Mouse (Mus musculus): ENCODE data around the gene Myh9. TPM values are rescaled to one million over a fixed set of nuclear protein-coding genes. Genes with fewer than 3 reads are reported as not detected.
A peak's percentile ranks its signal among the peaks of the same experiment; 100 is the strongest.

The Myh9 gene
- total and polyA plus RNA-seq, 2 experiments from 2014 or later: 9.1 to 33.6 TPM

DNA sequence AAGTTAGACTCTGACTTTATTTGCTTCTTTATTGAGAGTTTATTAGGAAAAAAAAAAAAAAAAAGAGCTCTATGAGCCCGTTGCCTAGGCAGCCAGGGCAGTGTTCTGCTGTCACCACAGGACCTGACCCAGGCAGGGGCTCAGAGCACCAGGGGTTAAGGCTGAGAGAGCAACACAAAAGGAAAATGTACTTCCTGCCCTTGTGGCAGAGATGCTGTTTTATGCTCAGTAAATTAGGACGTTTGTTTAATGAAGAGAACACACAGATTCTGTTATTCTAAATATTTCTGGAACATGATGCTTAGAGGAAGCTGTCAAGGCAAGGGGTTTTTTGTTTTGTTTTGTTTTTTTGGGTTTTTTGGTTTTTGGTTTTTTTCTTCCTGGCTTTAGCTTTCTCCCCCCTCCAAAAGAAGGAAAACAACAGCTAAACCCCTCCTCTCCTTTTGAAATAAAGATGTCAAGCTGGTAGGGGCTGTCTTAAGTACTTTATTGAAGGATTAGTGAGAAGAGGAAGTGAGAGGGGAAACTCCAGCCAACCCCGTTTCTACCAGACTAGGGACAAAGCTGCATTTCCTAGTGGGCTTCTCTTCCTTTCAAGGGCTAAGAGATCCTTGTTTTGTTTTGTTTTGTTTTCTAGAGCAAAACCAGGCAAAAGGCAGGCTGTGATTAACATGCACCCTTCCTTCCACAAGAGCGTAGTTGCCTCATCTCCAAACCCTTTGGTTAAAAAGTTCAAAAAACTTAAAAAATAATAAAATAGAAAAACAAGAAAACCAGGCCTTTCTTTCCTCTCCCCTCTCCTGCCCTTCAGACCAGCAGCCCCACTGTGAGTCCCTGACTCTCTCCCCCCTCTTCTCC is 3.2 kb downstream of the Myh9 start:
- TF ChIP-seq CTCF (IDR thresholded peaks at IDR 0.05; ENCODE audit: low read depth): no peak
- Histone ChIP-seq H3K9me3 (ENCODE audit: low read length) (no peaks in the 10 kb centered on the region), H3K27ac (0 out of 2 replicates have a peak overlapping the region, but pooled peaks have one; percentile 0), H3K27me3 (ENCODE audit: insufficient read depth, low read length) (no peaks in the 10 kb centered on the region), H3K4me3 (ENCODE audit: low read length) (no peak overlapping the region), H3K4me2 (ENCODE audit: low read depth, low read length) (peak overlapping the region; percentile 99), H3K4me1 (ENCODE audit: insufficient read depth, low read length) (peaks cover 11% of the 10 kb centered on the region; the same call in 1 of the 2 replicates), H3K36me3 (ENCODE audit: insufficient read depth, low read length) (no peaks in the 10 kb centered on the region), H3K9ac (replicated peaks; ENCODE audit: low read length) (no peak overlapping the region)
- 31% methylated on average over 4 of the region's 4 CpGs for WGBS
- ATAC-seq (no peak), DNase-seq (ENCODE audit: low spot score) (no peak)

DNA sequence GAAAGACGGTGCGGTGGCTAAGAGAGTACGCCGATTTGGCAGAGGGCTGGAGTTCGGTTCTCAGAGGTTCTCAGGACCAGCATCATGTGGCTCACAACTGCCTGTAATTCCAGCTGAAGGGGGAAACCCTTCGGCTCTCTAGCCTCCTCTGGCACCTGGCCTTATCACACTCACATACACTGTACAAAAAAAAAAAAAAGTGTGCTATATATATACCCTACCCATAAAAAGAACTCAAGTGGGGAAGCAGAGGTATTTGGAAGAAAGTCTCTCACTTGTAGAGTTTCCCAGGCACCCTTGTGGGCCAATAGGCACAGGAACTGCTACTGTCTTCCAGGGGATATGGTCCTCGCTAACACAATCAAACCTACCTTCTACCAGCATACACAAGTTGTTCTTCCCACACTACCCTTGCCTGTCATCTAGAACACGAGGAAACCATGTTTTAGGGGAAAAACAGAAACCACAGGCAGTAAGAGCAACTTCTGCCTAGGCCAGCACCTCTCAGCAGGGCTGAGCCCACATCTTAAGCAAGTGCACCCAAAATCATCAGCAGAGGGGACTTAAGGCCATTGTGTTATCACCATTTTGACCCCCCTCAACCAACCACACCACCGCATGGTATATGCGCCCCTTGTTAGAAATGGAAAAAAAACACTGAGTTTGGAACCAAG is 4.4 kb downstream of the Myh9 start:
- ATAC-seq (no peak), DNase-seq (ENCODE audit: low spot score) (no peak)
- H3K27ac ChIP-seq: no peak overlapping the region
- peaks cover 11% of the 10 kb centered on the region; the same call in 1 of the 2 replicates for H3K4me1 ChIP-seq (ENCODE audit: insufficient read depth, low read length)
- H3K4me2 ChIP-seq (ENCODE audit: low read depth, low read length): no peak overlapping the region
- H3K36me3 ChIP-seq (ENCODE audit: insufficient read depth, low read length): no peaks in the 10 kb centered on the region
- no peak overlapping the region for H3K4me3 ChIP-seq (ENCODE audit: low read length)
- H3K27me3 ChIP-seq (ENCODE audit: insufficient read depth, low read length): no peaks in the 10 kb centered on the region
- TF ChIP-seq CTCF (IDR thresholded peaks at IDR 0.05; ENCODE audit: low read depth): no peak
- no peak overlapping the region for H3K9ac ChIP-seq (replicated peaks; ENCODE audit: low read length)
- H3K9me3 ChIP-seq (ENCODE audit: low read length): no peaks in the 10 kb centered on the region
- 82% methylated on average over 10 of the region's 10 CpGs for WGBS

DNA sequence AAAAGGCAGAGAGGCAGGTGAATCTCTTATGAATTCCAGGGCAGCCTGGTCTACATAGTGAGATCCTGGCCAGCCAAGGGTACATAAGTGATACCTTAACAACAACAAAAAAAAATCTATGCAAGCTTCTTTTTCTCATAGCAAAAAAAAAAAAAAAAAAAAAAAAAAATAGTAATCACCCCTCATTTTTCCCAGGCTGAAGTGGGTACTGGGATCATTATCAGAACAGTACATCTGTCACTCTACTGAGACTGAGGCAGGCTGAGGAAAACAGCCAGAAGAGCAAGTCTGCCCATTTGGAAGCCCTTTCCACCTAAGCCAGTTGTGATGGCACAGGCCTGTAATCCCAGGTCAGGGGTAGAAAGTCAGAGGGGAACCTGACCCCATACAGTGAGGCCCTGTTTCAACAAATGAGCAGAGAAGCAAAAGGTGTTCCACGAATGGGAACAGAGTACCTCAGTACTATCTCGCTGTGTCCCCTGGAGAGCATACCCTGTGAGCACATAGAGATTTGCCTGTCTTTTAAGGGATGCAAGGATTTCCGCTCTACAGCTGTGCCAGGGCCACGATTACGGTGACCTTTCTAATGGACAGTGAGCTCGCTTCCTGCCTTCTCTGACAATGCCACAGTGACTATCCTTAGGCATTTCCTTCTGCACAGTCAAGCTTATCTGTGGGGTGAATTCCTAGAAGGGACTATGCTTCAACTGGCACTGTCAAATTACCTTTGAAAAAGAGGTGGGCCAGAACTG is 5.1 kb downstream of the Myh9 start:
- H3K9me3 ChIP-seq (ENCODE audit: low read length): no peaks in the 10 kb centered on the region
- no peak for TF ChIP-seq CTCF (IDR thresholded peaks at IDR 0.05; ENCODE audit: low read depth)
- no peak for ATAC-seq
- WGBS: 69% methylated on average over 6 of the region's 6 CpGs
- H3K4me2 ChIP-seq (ENCODE audit: low read depth, low read length): no peak overlapping the region
- H3K27ac ChIP-seq: no peak overlapping the region
- no peaks in the 10 kb centered on the region for H3K27me3 ChIP-seq (ENCODE audit: insufficient read depth, low read length)
- no peak overlapping the region for H3K4me3 ChIP-seq (ENCODE audit: low read length)
- DNase-seq (ENCODE audit: low spot score): no peak
- no peak overlapping the region for H3K9ac ChIP-seq (replicated peaks; ENCODE audit: low read length)
- no peaks in the 10 kb centered on the region for H3K36me3 ChIP-seq (ENCODE audit: insufficient read depth, low read length)
- H3K4me1 ChIP-seq (ENCODE audit: insufficient read depth, low read length): peaks cover 11% of the 10 kb centered on the region; the same call in 1 of the 2 replicates

DNA sequence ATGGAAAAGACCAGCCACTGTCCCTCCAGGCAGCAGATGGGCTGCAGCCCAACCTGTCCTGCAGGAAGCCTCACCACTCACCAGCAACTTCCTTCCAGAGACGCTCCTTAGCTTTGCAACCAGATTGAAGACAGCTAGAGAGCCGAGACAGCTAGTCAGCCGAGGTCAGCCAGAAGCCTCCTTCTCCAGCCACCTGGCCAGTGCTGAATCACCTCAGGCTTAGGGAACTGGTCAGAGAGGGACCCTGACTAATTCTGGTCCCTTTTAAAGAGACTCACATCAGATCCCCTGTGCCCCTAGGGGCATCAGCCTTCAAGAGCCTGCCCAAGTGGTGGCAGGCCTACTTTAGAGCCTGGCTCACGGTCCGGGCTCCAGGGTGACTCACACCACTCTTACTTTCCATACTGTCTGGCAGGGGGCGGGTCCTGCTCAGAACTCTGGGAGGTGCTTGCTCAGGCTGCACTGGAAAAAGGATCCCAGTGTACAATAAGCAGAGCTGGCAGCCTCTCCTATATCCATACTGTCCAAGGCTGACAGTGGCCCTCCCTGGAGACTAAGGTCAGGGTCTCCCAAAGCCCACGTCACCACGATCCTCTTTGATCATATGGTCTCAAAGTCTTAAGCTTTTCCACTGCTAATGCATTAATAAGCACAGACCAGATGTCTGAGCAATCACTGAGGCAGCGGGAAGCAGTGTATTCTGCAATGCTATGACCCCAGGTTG is 5.9 kb downstream of the Myh9 start:
- peaks cover 10% of the 10 kb centered on the region; the same call in 1 of the 2 replicates for H3K4me1 ChIP-seq (ENCODE audit: insufficient read depth, low read length)
- H3K4me2 ChIP-seq (ENCODE audit: low read depth, low read length): no peak overlapping the region
- H3K36me3 ChIP-seq (ENCODE audit: insufficient read depth, low read length): no peaks in the 10 kb centered on the region
- no peak overlapping the region for H3K4me3 ChIP-seq (ENCODE audit: low read length)
- no peak overlapping the region for H3K9ac ChIP-seq (replicated peaks; ENCODE audit: low read length)
- no peak for ATAC-seq
- no peak for DNase-seq (ENCODE audit: low spot score)
- H3K9me3 ChIP-seq (ENCODE audit: low read length): no peaks in the 10 kb centered on the region
- no peak for TF ChIP-seq CTCF (IDR thresholded peaks at IDR 0.05; ENCODE audit: low read depth)
- 65% methylated on average over 9 of the region's 9 CpGs for WGBS
- no peaks in the 10 kb centered on the region for H3K27me3 ChIP-seq (ENCODE audit: insufficient read depth, low read length)
- no peak overlapping the region for H3K27ac ChIP-seq

DNA sequence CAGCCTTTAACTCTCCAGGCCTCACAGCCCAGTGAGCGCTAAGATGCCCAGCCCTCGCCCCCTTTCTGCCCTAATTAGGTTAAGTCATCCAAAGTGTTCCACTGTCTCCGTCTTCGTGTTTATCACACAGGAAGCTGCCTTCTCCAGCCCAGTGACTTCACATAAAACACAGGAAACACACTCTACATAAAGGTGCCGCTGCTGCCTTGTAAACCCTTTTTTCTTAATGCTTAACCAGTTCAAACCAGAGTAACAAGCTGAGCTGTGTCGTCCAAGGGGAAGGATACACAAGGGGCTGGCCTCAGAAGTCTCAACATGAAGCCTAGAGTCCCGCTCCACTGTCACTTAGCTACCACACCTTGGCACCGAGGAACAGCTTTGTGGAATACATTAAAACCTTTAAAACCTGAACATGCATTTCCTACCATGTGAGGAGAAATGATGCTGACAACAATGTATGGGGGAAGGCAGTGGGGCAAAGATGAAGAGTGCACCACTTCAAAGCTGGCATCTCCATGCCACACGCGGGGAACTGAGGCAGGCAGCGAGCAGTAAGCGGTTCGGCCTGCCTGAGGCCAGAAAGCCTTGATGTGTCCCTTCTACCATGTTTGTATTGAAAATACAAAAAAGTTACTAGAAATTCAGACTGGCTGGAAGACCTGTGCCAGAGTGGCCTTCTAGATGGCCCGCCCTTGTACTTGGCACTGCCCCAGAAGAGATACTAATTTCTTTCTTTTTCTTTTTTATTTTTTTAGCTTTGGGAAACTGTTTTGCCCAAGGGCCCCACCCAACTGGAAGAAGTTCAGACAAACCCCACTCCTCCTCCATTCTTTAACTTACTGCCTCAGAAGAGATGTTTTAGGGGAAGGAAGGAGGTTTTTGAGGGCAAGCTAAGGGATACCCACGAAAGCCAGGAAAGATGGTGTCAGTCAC is 7.4 kb downstream of the Myh9 start:
- Histone ChIP-seq H3K27me3 (ENCODE audit: insufficient read depth, low read length) (no peaks in the 10 kb centered on the region), H3K4me2 (ENCODE audit: low read depth, low read length) (no peak overlapping the region), H3K27ac (no peak overlapping the region), H3K36me3 (ENCODE audit: insufficient read depth, low read length) (no peaks in the 10 kb centered on the region), H3K9ac (replicated peaks; ENCODE audit: low read length) (no peak overlapping the region), H3K4me3 (ENCODE audit: low read length) (no peak overlapping the region), H3K9me3 (ENCODE audit: low read length) (no peaks in the 10 kb centered on the region), H3K4me1 (ENCODE audit: insufficient read depth, low read length) (peaks cover 3% of the 10 kb centered on the region; the same call in 1 of the 2 replicates)
- DNase-seq (ENCODE audit: low spot score): no peak
- 80% methylated on average over 15 of the region's 15 CpGs for WGBS
- TF ChIP-seq CTCF (IDR thresholded peaks at IDR 0.05; ENCODE audit: low read depth): no peak
- ATAC-seq: no peak

Measured in hindbrain, postnatal 0 days (tissue).